Mouse (Mus musculus) testis, adult 2 months (tissue): ENCODE data around the gene Fstl3. TPM values are rescaled to one million over a fixed set of nuclear protein-coding genes. Genes with fewer than 3 reads are reported as not detected.

Source experiments
- H3K27ac ChIP-seq: fragments of 200-500 bp; 2 replicates; pipeline ENCODE4 v1.5.1; 2012; ENCODE audit warnings: low read depth, low read length; ENCODE audit not compliant: control insufficient read depth, insufficient read depth
- H3K27me3 ChIP-seq: fragments of 200-500 bp; 2 replicates; pipeline ENCODE4 v1.6.1; 2012; ENCODE audit warnings: mild to moderate bottlenecking, low read length, moderate library complexity; ENCODE audit not compliant: control insufficient read depth, insufficient read depth
- H3K36me3 ChIP-seq: fragments of 200-500 bp; 2 replicates; pipeline ENCODE4 v1.6.1; 2012; ENCODE audit warnings: mild to moderate bottlenecking, low read length; ENCODE audit not compliant: control insufficient read depth, insufficient read depth
- H3K4me1 ChIP-seq: fragments of 200-500 bp; 2 replicates; pipeline ENCODE4 v1.6.1; 2012; ENCODE audit warnings: low read length; ENCODE audit not compliant: control insufficient read depth, insufficient read depth
- H3K4me3 ChIP-seq: fragments of 200-500 bp; 2 replicates; pipeline ENCODE4 v1.5.1; 2012; ENCODE audit warnings: low read depth, mild to moderate bottlenecking, low read length, moderate library complexity, mixed read lengths; ENCODE audit not compliant: control insufficient read depth
- CTCF ChIP-seq: fragments of 200-500 bp; IDR thresholded peaks from 2 replicates; pipeline ENCODE4 v1.5.1; 2012; ENCODE audit warnings: low read depth, mild to moderate bottlenecking, inconsistent platforms, low read length, moderate library complexity; ENCODE audit not compliant: control insufficient read depth, insufficient read depth, insufficient replicate concordance
- POLR2A ChIP-seq: fragments of 200-500 bp; IDR thresholded peaks from 2 replicates; pipeline ENCODE4 v1.6.1; 2012; ENCODE audit warnings: low read depth, mild to moderate bottlenecking, inconsistent platforms, low read length, moderate library complexity; ENCODE audit not compliant: control insufficient read depth
- polyA plus RNA-seq: library from polyadenylated mRNA; depleted of rRNA; stranded (reverse); fragments of >200 nt; gene quantifications from 2 replicates; pipeline ENCODE4 v1.2.3, GENCODE M21; 2012

Gene Fstl3
- polyA plus RNA-seq, 1 experiment: 16.1 TPM

DNA sequence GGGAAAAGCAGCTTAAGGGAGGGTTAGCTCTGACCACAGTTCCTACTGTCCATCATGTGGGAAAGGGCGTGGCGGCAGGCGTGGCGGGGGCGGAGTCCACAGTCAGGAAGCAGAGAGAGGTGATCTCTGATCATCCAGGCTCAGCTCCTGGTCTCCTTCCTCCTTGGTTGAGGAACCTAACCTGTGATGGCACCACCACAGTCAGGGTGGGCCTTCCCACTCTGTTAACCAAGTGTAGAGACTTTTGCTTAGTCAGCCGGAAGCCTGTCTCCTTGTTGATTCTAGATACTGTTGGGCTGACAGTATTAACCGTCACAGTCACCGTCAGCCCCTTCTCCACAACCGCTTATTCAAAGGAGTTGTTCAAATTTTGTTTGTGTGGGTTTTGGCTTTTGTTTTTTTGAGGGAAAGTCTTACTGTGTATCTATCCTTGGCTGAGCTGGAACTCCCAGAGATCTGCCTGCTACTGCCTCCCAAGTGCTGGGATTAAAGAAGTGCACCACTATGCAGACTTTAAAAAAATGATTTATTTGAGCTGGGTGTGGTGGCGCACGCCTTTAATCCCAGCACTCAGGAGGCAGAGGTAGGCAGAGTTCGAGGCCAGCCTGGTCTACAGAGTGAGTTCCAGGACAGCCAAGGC lies 21.3 kb downstream of the Fstl3 start:
- TF ChIP-seq CTCF (no peak), POLR2A (no peak)
- Histone ChIP-seq H3K36me3 (no peaks in the 10 kb centered on the region), H3K27me3 (no peaks in the 10 kb centered on the region), H3K4me3 (no peak overlapping the region), H3K4me1 (peaks cover 31% of the 10 kb centered on the region), H3K27ac (no peak overlapping the region)

DNA sequence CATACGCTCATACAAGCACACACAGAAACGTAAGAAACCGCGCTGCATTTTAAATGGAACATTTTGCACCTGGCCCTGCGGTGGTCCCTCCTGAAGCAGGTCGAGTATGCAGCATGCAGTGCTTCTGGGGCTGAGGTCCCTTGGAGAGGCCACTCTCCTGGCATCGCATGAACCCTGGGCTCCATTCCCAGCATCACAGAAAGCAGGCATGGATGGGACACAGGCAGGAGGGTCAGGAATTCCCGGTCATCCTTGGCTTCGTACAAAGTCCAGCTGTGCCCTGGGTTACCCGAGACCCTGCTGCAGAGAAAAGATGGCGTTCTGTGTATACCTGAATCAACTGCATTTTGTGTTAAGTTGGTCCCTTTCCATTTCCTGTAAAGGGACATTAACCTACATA lies 23.4 kb downstream of the Fstl3 start:
- H3K4me3 ChIP-seq: no peak overlapping the region
- TF ChIP-seq CTCF (no peak), POLR2A (no peak)
- no peaks in the 10 kb centered on the region for H3K27me3 ChIP-seq
- H3K36me3 ChIP-seq: no peaks in the 10 kb centered on the region
- H3K27ac ChIP-seq: no peak overlapping the region
- H3K4me1 ChIP-seq: peaks cover 36% of the 10 kb centered on the region

DNA sequence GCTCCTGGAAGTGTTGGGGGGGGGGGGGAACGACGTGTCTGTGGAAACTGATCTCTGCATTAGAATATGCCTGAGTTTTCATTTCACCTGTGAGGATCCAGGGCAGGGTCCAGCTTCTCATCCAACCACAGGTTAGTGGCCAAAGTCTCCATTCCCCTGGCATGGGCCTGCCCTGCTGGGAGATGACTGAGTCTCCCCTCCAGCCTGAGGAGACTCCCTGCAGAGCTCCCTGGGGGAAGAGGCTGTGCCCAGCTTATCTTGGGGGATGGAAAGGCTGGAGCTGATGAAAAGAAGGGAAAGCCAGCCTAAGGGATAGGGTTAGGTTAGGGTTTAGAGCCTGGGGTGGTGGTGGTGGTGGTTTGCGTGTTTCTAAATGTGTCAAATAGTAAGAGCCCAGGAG lies 24.8 kb downstream of the Fstl3 start:
- peak overlapping the region; percentile 0; the same call in 1 of the 2 replicates for H3K27ac ChIP-seq
- H3K27me3 ChIP-seq: no peaks in the 10 kb centered on the region
- TF ChIP-seq POLR2A: no peak
- TF ChIP-seq CTCF: no peak
- H3K4me3 ChIP-seq: no peak overlapping the region
- peaks cover 46% of the 10 kb centered on the region for H3K4me1 ChIP-seq
- no peaks in the 10 kb centered on the region for H3K36me3 ChIP-seq

DNA sequence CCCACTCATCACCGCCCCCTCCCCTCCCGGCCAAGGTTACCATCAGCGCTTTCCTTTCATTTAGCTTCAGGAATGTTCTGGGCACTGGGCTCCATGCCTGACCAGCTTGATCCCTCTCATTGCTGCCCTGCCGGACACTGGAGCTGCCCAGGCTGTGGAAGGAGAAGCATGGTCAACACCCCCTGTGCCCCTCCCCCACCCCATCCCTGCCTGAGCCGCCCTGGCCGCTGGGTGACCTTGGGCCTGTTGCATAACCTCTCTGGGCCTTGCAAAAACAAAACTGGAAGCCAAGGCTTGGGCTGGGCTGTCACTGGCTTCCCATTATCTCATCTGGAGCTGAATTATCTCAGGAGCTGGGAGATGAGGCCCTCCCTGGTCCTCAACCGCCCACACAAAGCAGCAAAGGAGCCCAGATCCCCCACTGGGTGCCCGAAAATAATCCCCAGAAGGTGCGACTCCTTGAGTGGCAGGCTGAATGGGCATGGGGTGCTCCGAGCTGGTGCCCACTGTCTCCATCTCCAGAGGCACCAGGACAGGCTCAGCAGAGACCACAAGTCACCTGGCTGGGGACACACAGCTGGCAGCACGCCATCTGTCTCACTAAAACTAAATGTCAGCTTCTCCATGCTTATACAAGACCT lies 25.4 kb downstream of the Fstl3 start:
- H3K36me3 ChIP-seq: no peaks in the 10 kb centered on the region
- TF ChIP-seq POLR2A (no peak), CTCF (no peak)
- no peak overlapping the region for H3K4me3 ChIP-seq
- H3K27me3 ChIP-seq: no peaks in the 10 kb centered on the region
- peaks cover 50% of the 10 kb centered on the region for H3K4me1 ChIP-seq
- peak overlapping the region; percentile 73 for H3K27ac ChIP-seq

DNA sequence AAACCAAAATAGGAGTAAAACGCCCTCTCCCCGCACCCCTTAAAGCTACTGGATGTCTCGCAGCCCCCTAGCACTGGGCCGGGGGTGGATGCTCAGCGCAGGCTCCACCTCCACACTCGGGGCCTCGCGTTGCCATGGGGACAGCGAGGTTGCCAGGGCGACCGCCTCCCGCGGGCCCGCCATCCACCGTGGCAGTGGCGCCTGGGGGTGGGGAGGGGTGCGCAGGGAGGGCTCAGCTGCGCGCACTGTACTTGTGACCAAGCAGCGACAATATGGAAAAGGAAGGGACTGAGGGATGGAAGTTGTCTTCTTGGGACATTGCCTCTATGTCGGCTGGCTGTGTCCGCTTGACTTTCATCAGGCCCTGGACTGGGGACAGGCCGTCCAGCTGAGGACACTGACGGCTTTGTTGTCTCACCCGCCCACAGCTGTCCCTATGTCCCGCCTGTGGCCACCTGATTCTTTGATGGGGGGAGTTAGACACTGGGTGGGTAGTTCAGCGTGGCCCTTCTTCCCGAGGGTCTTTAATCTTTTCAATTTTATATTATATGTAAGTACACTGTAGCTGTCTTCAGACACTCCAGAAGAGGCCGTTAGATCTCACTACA lies 26.7 kb downstream of the Fstl3 start:
- H3K4me3 ChIP-seq: peak overlapping the region; percentile 84
- TF ChIP-seq POLR2A (no peak), CTCF (no peak)
- H3K4me1 ChIP-seq: peaks cover 54% of the 10 kb centered on the region

DNA sequence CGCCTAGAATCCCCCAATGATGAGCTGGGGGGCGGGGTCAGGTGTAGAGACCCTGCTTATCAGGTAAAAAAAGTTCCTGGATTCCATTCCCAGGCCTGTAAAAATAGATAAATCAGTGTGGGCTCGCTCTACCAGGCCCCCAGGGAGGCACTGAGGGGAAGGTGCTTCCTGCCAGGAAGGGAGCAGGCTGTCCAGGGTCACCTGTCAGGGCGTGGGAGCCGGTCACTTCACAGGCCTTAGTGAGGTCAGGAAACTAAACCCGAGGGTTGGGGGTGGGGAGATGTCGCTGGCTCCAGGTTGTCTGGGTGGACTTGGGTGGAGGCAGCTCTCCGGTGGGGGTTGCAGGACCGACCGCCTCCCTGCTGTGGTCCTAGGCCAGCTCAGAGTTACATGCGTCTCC lies 28.6 kb downstream of the Fstl3 start:
- Histone ChIP-seq H3K36me3 (no peaks in the 10 kb centered on the region), H3K27me3 (no peaks in the 10 kb centered on the region), H3K27ac (peak overlapping the region; percentile 39; the same call in 1 of the 2 replicates), H3K4me1 (peaks cover 54% of the 10 kb centered on the region), H3K4me3 (no peak overlapping the region)
- no peak for TF ChIP-seq POLR2A
- TF ChIP-seq CTCF: no peak

More for the DNA sequence above, 26.7 kb downstream of the Fstl3 start:
- peak overlapping the region; percentile 55 for H3K27ac ChIP-seq
- no peaks in the 10 kb centered on the region for H3K27me3 ChIP-seq
- no peaks in the 10 kb centered on the region for H3K36me3 ChIP-seq

DNA sequence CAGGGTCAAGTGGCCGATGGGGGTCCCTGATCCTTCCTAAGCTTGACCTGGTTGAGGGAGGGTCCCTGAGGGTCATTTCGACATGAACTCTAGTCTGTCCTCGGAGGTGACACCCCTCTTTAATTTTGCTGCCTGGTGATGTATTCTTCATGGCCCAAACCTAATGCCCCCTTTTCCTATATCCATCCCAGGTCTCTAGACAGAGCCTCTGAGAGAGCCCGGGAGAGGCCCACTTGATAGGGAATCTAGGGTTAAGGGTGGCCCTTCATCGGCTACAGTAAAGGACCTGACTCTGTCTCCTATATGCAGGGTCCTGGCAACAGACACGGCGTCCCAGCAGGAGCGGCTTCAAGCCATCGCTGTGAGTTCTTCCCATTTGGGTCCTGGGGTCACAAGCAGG lies 29.3 kb downstream of the Fstl3 start:
- Histone ChIP-seq H3K4me3 (no peak overlapping the region), H3K4me1 (peaks cover 54% of the 10 kb centered on the region), H3K27me3 (no peaks in the 10 kb centered on the region), H3K27ac (no peak overlapping the region), H3K36me3 (no peaks in the 10 kb centered on the region)
- TF ChIP-seq CTCF (no peak), POLR2A (no peak)
